Mouse (Mus musculus) kidney, embryonic 14.5 days (tissue): ENCODE measurements around the gene Mafb. TPM values are rescaled to one million over a fixed set of nuclear protein-coding genes. Genes with fewer than 3 reads are reported as not detected.

Source experiments
- ATAC-seq: fragments of 200-750 bp; cut with Nextera tagmentation; 2 replicates; pipeline ENCODE4 v1.8.0; 2017; ENCODE audit warnings: moderate number of reproducible peaks, mild to moderate bottlenecking, moderate TSS enrichment, moderate library complexity; ENCODE audit not compliant: low FRiP score, low TSS enrichment
- H3K27ac ChIP-seq: fragments of 300-500 bp; sonication (generic); 2 replicates; pipeline ENCODE4 v1.5.1; 2014; ENCODE audit warnings: low read depth, mild to moderate bottlenecking, low read length, moderate library complexity, mixed read lengths
- H3K27me3 ChIP-seq: fragments of 300-500 bp; sonication (generic); 2 replicates; pipeline ENCODE4 v1.6.1; 2014; ENCODE audit warnings: mild to moderate bottlenecking, low read length; ENCODE audit not compliant: control insufficient read depth, insufficient read depth
- H3K36me3 ChIP-seq: fragments of 300-500 bp; sonication (generic); 2 replicates; pipeline ENCODE4 v1.6.1; 2014; ENCODE audit warnings: low read length, mixed read lengths; ENCODE audit not compliant: control insufficient read depth, insufficient read depth
- H3K4me1 ChIP-seq: fragments of 300-500 bp; sonication (generic); 2 replicates; pipeline ENCODE4 v1.6.1; 2014; ENCODE audit warnings: low read length, mixed read lengths; ENCODE audit not compliant: control insufficient read depth, insufficient read depth
- H3K4me2 ChIP-seq: fragments of 300-500 bp; sonication (generic); replicated peaks from 2 replicates; pipeline ENCODE4 v1.6.1; 2014; ENCODE audit warnings: low read depth, mild to moderate bottlenecking, low read length
- H3K4me3 ChIP-seq: fragments of 300-500 bp; sonication (generic); 2 replicates; pipeline ENCODE4 v1.5.1; 2014; ENCODE audit warnings: mild to moderate bottlenecking, low read length
- H3K9ac ChIP-seq: fragments of 300-500 bp; sonication (generic); 2 replicates; pipeline ENCODE4 v1.6.1; 2014; ENCODE audit warnings: low read depth, mild to moderate bottlenecking, low read length, moderate library complexity
- H3K9me3 ChIP-seq: fragments of 300-500 bp; sonication (generic); 2 replicates; pipeline ENCODE4 v1.6.1; 2016; ENCODE audit warnings: low read length; ENCODE audit not compliant: control insufficient read depth
- WGBS: fragments of 180-500 bp; shearing (Covaris S2); extraction: QIAGEN DNeasy Blood & Tissue Kit; methylation state at CpG from one replicate; pipeline ENCODE4 v1.1.7; 2014; 5-methylcytosine and 5-hydroxymethylcytosine counted together
- polyA plus RNA-seq: library from polyadenylated mRNA; unstranded; fragments of >200 nt; fragmentation: Nextera tagmentation; extraction: Ambion mirVana; gene quantifications from 2 replicates; pipeline ENCODE4 v1.2.1, GENCODE M21; 2014

Gene Mafb
- polyA plus RNA-seq, 1 experiment from 2014 or later, result 33.2 TPM

- Histone ChIP-seq H3K9me3 (no peaks in the 10 kb centered on the region), H3K36me3 (no peaks in the 10 kb centered on the region), H3K27ac (no peak overlapping the region), H3K4me1 (no peaks in the 10 kb centered on the region), H3K4me2 (no peak overlapping the region), H3K4me3 (no peak overlapping the region), H3K9ac (no peak overlapping the region), H3K27me3 (no peaks in the 10 kb centered on the region)
- 48% methylated on average over 4 of the region's 4 CpGs for WGBS
- no peak for ATAC-seq
Measured at GRCm38 (mm10) chr2:160340121-160340520, 26.7 kb downstream of the Mafb start.

- Histone ChIP-seq H3K4me1 (no peaks in the 10 kb centered on the region), H3K9me3 (no peaks in the 10 kb centered on the region), H3K27ac (no peak overlapping the region), H3K27me3 (no peaks in the 10 kb centered on the region), H3K9ac (no peak overlapping the region), H3K4me2 (no peak overlapping the region), H3K36me3 (no peaks in the 10 kb centered on the region), H3K4me3 (no peak overlapping the region)
- no peak for ATAC-seq
- 89% methylated on average over 5 of the region's 5 CpGs for WGBS
Measured at GRCm38 (mm10) chr2:160339595-160339994, 27.3 kb downstream of the Mafb start.

- no peak overlapping the region for H3K4me3 ChIP-seq
- H3K36me3 ChIP-seq, result no peaks in the 10 kb centered on the region
- no peaks in the 10 kb centered on the region for H3K9me3 ChIP-seq
- no peaks in the 10 kb centered on the region for H3K27me3 ChIP-seq
- H3K9ac ChIP-seq, result no peak overlapping the region
- no peaks in the 10 kb centered on the region; the same call in 1 of the 2 replicates for H3K4me1 ChIP-seq
- H3K27ac ChIP-seq, result no peak overlapping the region
- no peak for ATAC-seq
- no peak overlapping the region for H3K4me2 ChIP-seq
- WGBS, result 59% methylated on average over 2 of the region's 2 CpGs
Measured at GRCm38 (mm10) chr2:160336053-160336452, 30.8 kb downstream of the Mafb start.

GRCm38 (mm10) chr2:160335043-160335442 lies 31.8 kb downstream of the Mafb start:
- H3K9ac ChIP-seq, result no peak overlapping the region
- H3K9me3 ChIP-seq, result no peaks in the 10 kb centered on the region
- H3K4me1 ChIP-seq, result no peaks in the 10 kb centered on the region; the same call in 1 of the 2 replicates
- H3K4me3 ChIP-seq, result no peak overlapping the region
- H3K27me3 ChIP-seq, result no peaks in the 10 kb centered on the region
- H3K4me2 ChIP-seq, result no peak overlapping the region
- no peak for ATAC-seq
- 67% methylated on average over 1 of the region's 1 CpGs for whole genome bisulfite sequencing
- H3K27ac ChIP-seq, result no peak overlapping the region
- H3K36me3 ChIP-seq, result no peaks in the 10 kb centered on the region

- no peaks in the 10 kb centered on the region for H3K27me3 ChIP-seq
- no peak within 1 kb of the TSS for H3K4me3 ChIP-seq
- H3K4me1 ChIP-seq, result no peaks in the 10 kb centered on the region; the same call in 1 of the 2 replicates
- H3K27ac ChIP-seq, result no peak within 1 kb of the TSS
- no peaks in the 10 kb centered on the region for H3K9me3 ChIP-seq
- no peak within 1 kb of the TSS for H3K9ac ChIP-seq
- no peaks in the 10 kb centered on the region for H3K36me3 ChIP-seq
- WGBS, result 50% methylated on average over 4 of the region's 4 CpGs
- H3K4me2 ChIP-seq, result no peak within 1 kb of the TSS
- no peak for ATAC-seq
Measured at GRCm38 (mm10) chr2:160334111-160334661, 32.7 kb downstream of the Mafb start, which contains the start of gene Gm826. Gm826 (minus strand) TSS chr2:160334162.

- Histone ChIP-seq H3K27ac (no peak overlapping the region), H3K4me3 (no peak overlapping the region), H3K27me3 (no peaks in the 10 kb centered on the region), H3K36me3 (no peaks in the 10 kb centered on the region), H3K9me3 (no peaks in the 10 kb centered on the region), H3K9ac (no peak overlapping the region), H3K4me1 (peaks cover 4% of the 10 kb centered on the region; the same call in 1 of the 2 replicates), H3K4me2 (no peak overlapping the region)
- 73% methylated on average over 12 of the region's 12 CpGs for WGBS
- no peak for ATAC-seq
Measured at GRCm38 (mm10) chr2:160332516-160333325, 34.1 kb downstream of the Mafb start.

GRCm38 (mm10) chr2:160328886-160329285 lies 38.0 kb downstream of the Mafb start:
- Histone ChIP-seq H3K4me3 (no peak overlapping the region), H3K27me3 (no peaks in the 10 kb centered on the region), H3K27ac (no peak overlapping the region), H3K9me3 (no peaks in the 10 kb centered on the region), H3K9ac (no peak overlapping the region), H3K36me3 (no peaks in the 10 kb centered on the region), H3K4me1 (0 out of 2 replicates have a peak, but pooled peaks cover 8% of the 10 kb centered on the region), H3K4me2 (no peak overlapping the region)
- ATAC-seq, result peak; percentile 60; the same call in 1 of the 2 replicates
- WGBS, result 37% methylated on average over 9 of the region's 9 CpGs

- Histone ChIP-seq H3K4me1 (0 out of 2 replicates have a peak, but pooled peaks cover 8% of the 10 kb centered on the region), H3K9ac (no peak overlapping the region), H3K27me3 (no peaks in the 10 kb centered on the region), H3K36me3 (no peaks in the 10 kb centered on the region), H3K4me3 (no peak overlapping the region), H3K4me2 (no peak overlapping the region), H3K27ac (no peak overlapping the region), H3K9me3 (no peaks in the 10 kb centered on the region)
- WGBS, result 81% methylated on average over 4 of the region's 4 CpGs
- no peak for ATAC-seq
Measured at GRCm38 (mm10) chr2:160327716-160328115, 39.1 kb downstream of the Mafb start.

GRCm38 (mm10) chr2:160327167-160327566 lies 39.7 kb downstream of the Mafb start:
- no peaks in the 10 kb centered on the region for H3K27me3 ChIP-seq
- H3K4me1 ChIP-seq, result 0 out of 2 replicates have a peak, but pooled peaks cover 8% of the 10 kb centered on the region
- H3K36me3 ChIP-seq, result no peaks in the 10 kb centered on the region
- 37% methylated on average over 4 of the region's 4 CpGs for WGBS
- no peaks in the 10 kb centered on the region for H3K9me3 ChIP-seq
- no peak overlapping the region for H3K4me3 ChIP-seq
- H3K27ac ChIP-seq, result no peak overlapping the region
- H3K9ac ChIP-seq, result no peak overlapping the region
- no peak for ATAC-seq
- H3K4me2 ChIP-seq, result no peak overlapping the region
